Mouse (Mus musculus) liver, adult 2 months (tissue): ENCODE data around the gene Zbtb12.

Source experiments
- CTCF ChIP-seq: fragments of 200-500 bp; IDR thresholded peaks from 2 replicates; pipeline ENCODE4 v1.5.1; 2011; ENCODE audit warnings: low read depth, low read length, control low read depth
- POLR2A ChIP-seq: fragments of 200-500 bp; IDR thresholded peaks from 2 replicates; pipeline ENCODE4 v1.6.1; 2011; ENCODE audit warnings: low read length, control low read depth; ENCODE audit not compliant: insufficient read depth; ENCODE audit errors: extremely low read depth

GRCm38 (mm10) chr17:34931735-34932098 is 52.4 kb downstream of the Zbtb12 start:
- TF ChIP-seq CTCF (no peak), POLR2A (no peak)
